Mouse (Mus musculus) liver, adult 2 months (tissue): ENCODE data around the gene Mettl7a3. TPM values are rescaled to one million over a fixed set of nuclear protein-coding genes. Genes with fewer than 3 reads are reported as not detected.
"Not testable (repeated sequence)": the region's sequence is repeated elsewhere in the genome, so short reads cannot be mapped to it uniquely, and the experiment has no call there.

Experiments used
- DNase-seq: peaks from one replicate; pipeline ENCODE4 v3.0.0-alpha.2; 2011; ENCODE audit warnings: low read depth, low spot score; ENCODE audit errors: extremely low read depth
- H3K27ac ChIP-seq: fragments of 200-500 bp; replicated peaks from 2 replicates; pipeline ENCODE4 v1.5.1; 2012; ENCODE audit warnings: low read depth, mild to moderate bottlenecking, control low read depth, inconsistent platforms, low read length; ENCODE audit not compliant: insufficient read depth
- H3K27me3 ChIP-seq: fragments of 200-500 bp; 2 replicates; pipeline ENCODE4 v1.6.1; 2012; ENCODE audit warnings: mild to moderate bottlenecking, moderate library complexity, low read length, inconsistent platforms; ENCODE audit not compliant: control insufficient read depth, insufficient read depth
- H3K36me3 ChIP-seq: fragments of 200-500 bp; 2 replicates; pipeline ENCODE4 v1.6.1; 2012; ENCODE audit warnings: low read length, inconsistent platforms; ENCODE audit not compliant: control insufficient read depth, insufficient read depth
- H3K4me1 ChIP-seq: fragments of 200-500 bp; 2 replicates; pipeline ENCODE4 v1.6.1; 2011; ENCODE audit warnings: low read length; ENCODE audit not compliant: control insufficient read depth, insufficient read depth
- H3K4me3 ChIP-seq: fragments of 200-500 bp; 2 replicates; pipeline ENCODE4 v1.5.1; 2011; ENCODE audit warnings: low read depth, mild to moderate bottlenecking, control low read depth, low read length, moderate library complexity; ENCODE audit not compliant: insufficient read depth
- H3K79me2 ChIP-seq: fragments of 200-500 bp; 2 replicates; pipeline ENCODE4 v1.6.1; 2012; ENCODE audit warnings: inconsistent platforms, mild to moderate bottlenecking, low read length, moderate library complexity; ENCODE audit not compliant: control insufficient read depth, insufficient read depth
- H3K9ac ChIP-seq: fragments of 200-500 bp; 2 replicates; pipeline ENCODE4 v1.6.1; 2012; ENCODE audit warnings: low read depth, mild to moderate bottlenecking, control low read depth, inconsistent platforms, low read length
- CTCF ChIP-seq: fragments of 200-500 bp; IDR thresholded peaks from 2 replicates; pipeline ENCODE4 v1.5.1; 2011; ENCODE audit warnings: low read depth, low read length, control low read depth
- POLR2A ChIP-seq: fragments of 200-500 bp; IDR thresholded peaks from 2 replicates; pipeline ENCODE4 v1.6.1; 2011; ENCODE audit warnings: low read length, control low read depth; ENCODE audit not compliant: insufficient read depth; ENCODE audit errors: extremely low read depth
- WGBS: fragments of 180-500 bp; shearing (Covaris S2); methylation state at CpG from one replicate; pipeline ENCODE4 v1.1.7; 2018; 5-methylcytosine and 5-hydroxymethylcytosine counted together
- polyA plus RNA-seq: library from polyadenylated mRNA; depleted of rRNA; stranded (reverse); fragments of >200 nt; gene quantifications from 2 replicates; pipeline ENCODE4 v1.2.3, GENCODE M21; 2012
- total RNA-seq: library from RNA; depleted of rRNA; stranded (reverse); fragments of >200 nt; gene quantifications from 2 replicates; pipeline ENCODE4 v1.2.3, GENCODE M21; 2014

Gene Mettl7a3
- total and polyA plus RNA-seq, 2 experiments, result not detected

DNA sequence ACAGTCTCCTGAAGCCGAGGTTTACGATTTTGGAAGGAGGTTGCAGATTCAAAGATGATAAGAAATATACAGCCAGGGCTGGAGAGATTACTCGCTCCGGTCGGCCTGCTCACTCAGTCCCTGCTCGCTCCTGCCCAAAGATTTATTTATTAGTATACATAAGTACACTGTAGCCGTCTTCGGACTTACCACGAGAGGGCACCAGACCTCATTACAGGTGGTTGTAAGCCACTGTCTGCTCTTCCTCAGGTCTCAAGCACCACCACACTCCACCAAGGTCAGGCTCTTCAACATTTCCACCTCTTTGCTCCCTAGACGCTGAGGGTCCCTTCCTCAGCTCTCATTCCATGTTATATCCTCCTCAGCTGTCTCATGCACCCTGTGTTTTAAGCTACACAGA is 3.1 kb downstream of the Mettl7a3 start:
- not testable (repeated sequence) for H3K27ac ChIP-seq, H3K79me2 ChIP-seq, H3K4me1 ChIP-seq, H3K9ac ChIP-seq, H3K4me3 ChIP-seq, H3K36me3 ChIP-seq, H3K27me3 ChIP-seq
- peak; percentile 60 for DNase-seq
- 53% methylated on average over 10 of the region's 10 CpGs for WGBS
- peak; percentile 16; the same call in 1 of the 2 replicates for TF ChIP-seq CTCF

DNA sequence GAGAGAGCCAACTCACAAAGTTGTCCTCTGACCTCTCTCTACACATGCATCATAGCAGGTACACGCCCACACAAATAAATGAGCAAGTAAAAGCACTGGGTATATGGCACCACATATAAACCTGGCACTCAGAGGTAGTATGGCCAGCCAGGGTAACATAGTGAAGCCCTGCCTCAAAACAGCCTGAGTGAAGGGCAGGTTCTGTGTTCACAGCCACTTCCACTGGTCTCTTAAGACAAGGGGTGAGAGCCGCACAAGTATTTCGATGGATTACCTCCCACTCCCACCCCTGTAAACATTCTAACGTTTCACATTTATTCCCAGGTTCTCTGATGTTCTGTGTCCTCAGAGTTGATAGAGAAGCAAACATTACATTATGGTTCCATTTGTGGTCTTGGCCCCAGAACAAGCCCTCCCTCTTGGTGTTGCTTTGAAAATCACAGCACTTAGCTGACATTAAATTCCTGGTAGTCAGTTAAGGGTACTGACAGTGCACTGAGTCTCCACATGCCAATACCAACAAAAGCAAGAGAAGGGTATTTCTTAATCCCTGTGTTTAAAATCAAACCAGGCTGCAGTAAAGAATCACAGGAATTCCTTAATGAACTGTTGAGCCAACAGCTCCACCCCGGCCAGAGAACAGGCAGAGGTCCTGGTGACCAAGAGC is 6.7 kb downstream of the Mettl7a3 start:
- not testable (repeated sequence) for H3K9ac ChIP-seq, H3K27ac ChIP-seq, H3K27me3 ChIP-seq, H3K4me3 ChIP-seq, H3K36me3 ChIP-seq, H3K4me1 ChIP-seq, H3K79me2 ChIP-seq
- 29% methylated on average over 5 of the region's 5 CpGs for WGBS
- peak; percentile 41 for DNase-seq

DNA sequence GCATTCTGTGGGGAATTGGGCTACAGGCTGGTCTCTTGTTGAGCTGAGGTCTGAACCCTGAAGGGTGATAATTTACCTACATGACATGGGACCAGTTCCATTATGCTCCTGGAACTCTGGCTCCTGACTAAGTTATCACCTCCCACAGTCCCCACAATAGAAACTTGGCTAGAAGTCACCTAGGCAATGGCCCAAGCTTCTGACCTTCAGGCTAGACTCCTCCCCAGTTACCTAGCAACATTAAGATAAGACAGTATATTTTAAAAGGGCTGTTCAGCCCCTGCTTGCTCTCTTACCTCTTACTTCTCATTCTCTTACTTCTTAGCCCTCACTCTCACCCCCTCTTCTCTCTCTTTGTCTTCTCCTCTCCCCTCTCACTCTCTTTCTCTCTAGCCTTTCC is 10.8 kb downstream of the Mettl7a3 start:
- Histone ChIP-seq H3K36me3 (no peaks in the 10 kb centered on the region), H3K4me1 (peaks cover 13% of the 10 kb centered on the region), H3K4me3 (no peak overlapping the region), H3K27me3 (no peaks in the 10 kb centered on the region), H3K79me2 (no peaks in the 10 kb centered on the region), H3K9ac (no peak overlapping the region), H3K27ac (peak overlapping the region; percentile 76)
- peak; percentile 86 for DNase-seq
- TF ChIP-seq CTCF (no peak), POLR2A (no peak)

DNA sequence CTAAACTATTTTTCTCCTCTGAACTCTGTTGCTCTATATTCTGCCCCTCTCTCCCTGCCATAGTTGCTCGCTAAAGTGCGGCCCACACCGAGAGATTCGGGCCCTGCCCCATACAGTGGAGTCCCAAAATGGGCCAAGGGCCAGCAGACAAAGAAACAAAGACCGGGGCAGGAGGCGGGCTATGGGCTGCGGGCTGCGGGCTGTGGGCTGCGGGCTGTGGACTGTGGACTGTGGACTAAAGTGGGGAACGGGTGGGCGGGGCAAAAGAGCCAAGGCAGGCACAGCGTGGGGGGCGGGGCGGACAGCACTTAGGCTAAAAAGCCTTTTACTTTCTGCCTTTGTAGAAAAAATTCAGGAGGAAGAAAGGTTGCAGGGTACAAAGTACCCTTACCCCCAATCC is 12.0 kb downstream of the Mettl7a3 start:
- 13% methylated on average over 14 of the region's 14 CpGs for WGBS
- Histone ChIP-seq H3K27me3 (no peaks in the 10 kb centered on the region), H3K4me3 (no peak overlapping the region; the same call in 1 of the 2 replicates), H3K4me1 (peaks cover 13% of the 10 kb centered on the region), H3K27ac (peak overlapping the region; percentile 92), H3K36me3 (no peaks in the 10 kb centered on the region), H3K79me2 (no peaks in the 10 kb centered on the region), H3K9ac (peak overlapping the region; percentile 54)
- DNase-seq, result peak; percentile 66
- TF ChIP-seq POLR2A, result no peak
- no peak for TF ChIP-seq CTCF

DNA sequence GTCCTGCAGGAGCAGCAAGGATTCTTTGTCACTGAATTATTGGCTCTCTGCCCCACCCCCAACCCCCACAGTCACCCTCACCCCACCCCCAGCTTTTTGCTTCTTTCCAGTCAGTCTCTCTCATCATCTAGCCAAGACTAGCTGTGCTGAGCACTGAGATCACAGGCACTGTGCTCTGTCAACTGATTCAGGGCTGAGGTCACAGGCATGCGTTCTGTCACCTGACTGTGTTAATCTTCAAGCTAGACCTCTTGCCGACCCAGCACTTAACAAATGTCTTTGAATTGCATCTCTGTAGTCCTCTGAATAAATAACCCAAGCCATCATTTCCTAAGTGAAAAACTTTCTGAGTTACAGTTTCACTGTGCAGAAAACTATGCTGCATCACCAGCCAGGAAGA is 14.8 kb downstream of the Mettl7a3 start:
- Histone ChIP-seq H3K27me3 (no peaks in the 10 kb centered on the region), H3K4me1 (peaks cover 10% of the 10 kb centered on the region), H3K27ac (no peak overlapping the region), H3K79me2 (no peaks in the 10 kb centered on the region), H3K9ac (no peak overlapping the region), H3K4me3 (no peak overlapping the region), H3K36me3 (no peaks in the 10 kb centered on the region)
- WGBS, result 22% methylated on average over 2 of the region's 2 CpGs
- DNase-seq, result peak; percentile 82
- no peak for TF ChIP-seq POLR2A
- TF ChIP-seq CTCF, result no peak

DNA sequence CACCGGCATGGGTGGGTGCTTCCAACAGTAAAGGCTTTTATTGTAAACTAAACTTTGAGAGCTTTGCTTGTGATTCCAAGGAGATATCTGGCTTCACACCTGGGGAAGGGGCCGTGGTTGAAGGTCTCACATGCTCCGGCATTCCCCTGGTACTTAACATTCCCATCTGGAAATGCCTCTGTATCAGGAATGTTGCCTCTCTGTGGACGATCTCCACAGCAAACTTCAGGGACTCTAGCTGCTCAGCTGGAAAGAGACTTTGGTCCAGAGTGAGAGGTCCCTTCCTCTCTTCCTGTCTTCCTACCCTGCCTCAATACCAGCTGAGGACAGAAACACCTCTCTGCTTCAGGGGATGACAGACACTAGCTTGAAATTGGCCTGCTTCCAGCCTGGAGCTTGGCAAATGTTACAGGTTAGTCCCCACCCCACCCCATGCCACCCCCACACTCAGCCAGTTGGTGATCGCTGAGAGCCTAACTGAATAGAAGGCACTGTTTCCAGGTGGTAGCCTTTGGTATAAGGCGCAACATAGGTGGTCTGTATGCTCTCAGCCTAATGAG is 16.9 kb downstream of the Mettl7a3 start:
- H3K27ac ChIP-seq, result no peak overlapping the region
- H3K27me3 ChIP-seq, result no peaks in the 10 kb centered on the region
- no peak overlapping the region for H3K9ac ChIP-seq
- H3K36me3 ChIP-seq, result no peaks in the 10 kb centered on the region
- H3K79me2 ChIP-seq, result no peaks in the 10 kb centered on the region
- peaks cover 4% of the 10 kb centered on the region; the same call in 1 of the 2 replicates for H3K4me1 ChIP-seq
- no peak for DNase-seq
- TF ChIP-seq CTCF (no peak), POLR2A (no peak)
- H3K4me3 ChIP-seq, result no peak overlapping the region
- 63% methylated on average over 6 of the region's 6 CpGs for WGBS
